Mouse (Mus musculus) heart, embryonic 10.5 days (tissue): ENCODE results near the gene Epor. TPM values are rescaled to one million over a fixed set of nuclear protein-coding genes. Genes with fewer than 3 reads are reported as not detected.

Experiments used
- DNase-seq: peaks from one replicate; pipeline ENCODE4 v3.0.0-alpha.2; 2017; ENCODE audit warnings: low spot score
- H3K27ac ChIP-seq: fragments of 300-500 bp; sonication (generic); 2 replicates; pipeline ENCODE4 v1.5.1; 2016; ENCODE audit warnings: mild to moderate bottlenecking
- H3K27me3 ChIP-seq: fragments of 300-500 bp; sonication (generic); 2 replicates; pipeline ENCODE4 v1.6.1; 2016; ENCODE audit warnings: mild to moderate bottlenecking; ENCODE audit not compliant: poor library complexity, insufficient read depth, severe bottlenecking
- H3K36me3 ChIP-seq: fragments of 300-500 bp; sonication (generic); 2 replicates; pipeline ENCODE4 v1.6.1; 2016; ENCODE audit warnings: mild to moderate bottlenecking, moderate library complexity
- H3K4me1 ChIP-seq: fragments of 300-500 bp; sonication (generic); 2 replicates; pipeline ENCODE4 v1.6.1; 2016; ENCODE audit warnings: mild to moderate bottlenecking
- H3K4me3 ChIP-seq: fragments of 300-500 bp; sonication (generic); 2 replicates; pipeline ENCODE4 v1.5.1; 2016; ENCODE audit warnings: mild to moderate bottlenecking, moderate library complexity
- H3K9me3 ChIP-seq: fragments of 300-500 bp; sonication (generic); 2 replicates; pipeline ENCODE4 v1.6.1; 2016; ENCODE audit warnings: mild to moderate bottlenecking, moderate library complexity
- WGBS: fragments of 180-500 bp; shearing (Covaris S2); methylation state at CpG from one replicate; pipeline ENCODE4 v1.1.7; 2016; 5-methylcytosine and 5-hydroxymethylcytosine counted together
- polyA plus RNA-seq: library from polyadenylated mRNA; unstranded; fragments of >200 nt; fragmentation: Nextera tagmentation; extraction: Ambion mirVana; gene quantifications from 2 replicates; pipeline ENCODE4 v1.2.1, GENCODE M21; 2016

Gene Epor
- polyA plus RNA-seq, 1 experiment from 2014 or later: 25.9 TPM

DNA sequence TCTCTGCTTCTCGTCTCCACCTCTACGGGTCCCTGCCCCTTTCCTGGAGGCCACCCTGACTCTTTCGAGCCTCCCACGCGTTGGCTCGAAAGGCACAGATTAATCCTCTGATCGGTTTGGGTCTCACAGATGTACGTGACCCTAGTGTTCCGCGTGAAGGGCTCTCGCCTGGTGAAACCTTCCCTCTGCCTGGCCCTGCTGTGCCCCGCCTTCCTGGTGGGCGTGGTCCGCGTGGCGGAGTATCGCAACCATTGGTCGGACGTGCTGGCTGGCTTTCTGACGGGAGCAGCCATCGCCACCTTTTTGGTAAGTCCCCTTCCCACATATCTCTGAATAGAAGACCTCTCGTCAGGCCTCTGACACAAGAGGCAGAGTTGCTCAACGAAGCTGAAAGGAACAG is 19.0 kb downstream of the Epor start:
- Histone ChIP-seq H3K27me3 (peaks cover 66% of the 10 kb centered on the region), H3K4me1 (peaks cover 15% of the 10 kb centered on the region), H3K4me3 (peak overlapping the region; percentile 25; the same call in 1 of the 2 replicates), H3K36me3 (no peaks in the 10 kb centered on the region), H3K9me3 (no peaks in the 10 kb centered on the region), H3K27ac (no peak overlapping the region)
- 15% methylated on average over 23 of the region's 23 CpGs for WGBS
- peak; percentile 77 for DNase-seq

DNA sequence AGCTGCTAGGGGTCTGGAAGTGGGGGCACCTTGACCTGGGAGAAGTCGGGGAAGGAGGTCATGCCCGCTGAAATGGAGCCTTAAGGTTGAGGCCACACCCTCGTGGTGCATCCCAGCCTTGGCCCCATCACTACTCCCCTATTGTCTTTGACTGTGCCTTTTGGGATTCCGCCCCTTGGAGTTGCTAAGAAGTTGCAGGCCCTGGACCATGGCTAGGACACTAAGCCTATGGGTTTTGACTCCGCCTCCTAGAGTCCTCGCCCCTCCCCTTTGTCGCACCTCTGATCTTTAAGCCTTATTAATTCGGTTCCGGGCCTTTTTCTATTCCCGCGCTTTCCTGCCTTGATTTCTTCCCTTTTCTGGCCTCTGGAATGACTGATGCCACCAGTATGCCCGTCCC is 19.7 kb downstream of the Epor start:
- no peaks in the 10 kb centered on the region for H3K9me3 ChIP-seq
- no peak for DNase-seq
- H3K4me3 ChIP-seq: no peak overlapping the region; the same call in 1 of the 2 replicates
- H3K27me3 ChIP-seq: peaks cover 62% of the 10 kb centered on the region
- H3K4me1 ChIP-seq: peaks cover 15% of the 10 kb centered on the region
- H3K36me3 ChIP-seq: no peaks in the 10 kb centered on the region
- no peak overlapping the region for H3K27ac ChIP-seq
- WGBS: 38% methylated on average over 12 of the region's 12 CpGs

DNA sequence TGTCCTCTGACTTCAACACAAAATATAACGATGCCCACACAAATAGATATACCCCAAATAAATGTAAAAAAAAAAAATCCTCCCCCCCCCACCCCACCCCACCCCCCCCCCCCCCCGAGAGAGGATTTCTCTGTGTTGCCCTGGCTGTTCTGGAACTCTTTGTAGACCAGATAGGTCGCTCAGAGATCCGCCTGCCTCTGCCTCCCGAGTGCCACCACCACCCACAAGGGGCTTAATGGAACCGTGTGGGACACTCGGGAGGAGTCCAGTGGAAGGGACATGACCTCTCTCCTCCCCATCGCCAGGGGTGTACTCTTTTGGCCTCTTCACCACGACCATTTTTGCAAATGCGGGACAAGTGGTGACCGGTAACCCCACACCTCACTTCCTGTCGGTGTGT is 20.3 kb downstream of the Epor start:
- no peaks in the 10 kb centered on the region for H3K36me3 ChIP-seq
- H3K27ac ChIP-seq: no peak overlapping the region
- DNase-seq: no peak
- H3K9me3 ChIP-seq: no peaks in the 10 kb centered on the region
- H3K27me3 ChIP-seq: peaks cover 56% of the 10 kb centered on the region
- H3K4me1 ChIP-seq: peaks cover 15% of the 10 kb centered on the region
- no peak overlapping the region for H3K4me3 ChIP-seq
- WGBS: 67% methylated on average over 11 of the region's 12 CpGs

DNA sequence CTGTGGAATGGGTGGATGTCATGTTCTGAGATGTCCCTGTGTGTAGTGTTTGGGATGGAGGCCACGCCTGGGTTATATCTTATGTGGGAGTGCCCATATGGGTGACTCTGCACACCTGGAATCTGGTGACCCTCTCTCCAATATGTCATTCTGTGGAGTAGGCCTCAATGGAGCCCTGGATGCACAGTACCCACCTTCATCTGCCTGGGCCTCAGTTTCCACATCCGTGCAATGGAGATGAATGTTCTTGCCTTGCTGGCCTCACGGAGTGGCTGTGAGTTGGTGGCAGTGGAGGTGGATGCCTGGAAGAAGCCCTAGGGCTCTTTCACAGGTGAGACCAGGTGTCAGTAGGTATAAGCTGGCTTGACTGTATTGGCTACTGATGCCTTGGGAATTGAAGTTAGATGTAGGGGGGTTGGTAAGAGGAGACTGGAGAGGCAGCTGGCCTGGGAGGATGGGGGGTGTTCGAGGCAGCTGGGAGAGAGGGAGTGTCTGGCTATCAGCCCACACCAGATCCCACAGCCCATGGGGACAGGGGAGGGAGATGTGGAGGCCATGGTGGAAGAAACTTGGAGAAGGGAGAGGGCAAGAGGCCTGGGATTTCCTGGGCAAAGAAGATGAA is 25.0 kb downstream of the Epor start:
- Histone ChIP-seq H3K27me3 (peaks cover 27% of the 10 kb centered on the region), H3K9me3 (no peaks in the 10 kb centered on the region), H3K4me3 (no peak overlapping the region), H3K27ac (no peak overlapping the region), H3K4me1 (peaks cover 17% of the 10 kb centered on the region), H3K36me3 (no peaks in the 10 kb centered on the region)
- DNase-seq: no peak
- 80% methylated on average over 4 of the region's 4 CpGs for WGBS

DNA sequence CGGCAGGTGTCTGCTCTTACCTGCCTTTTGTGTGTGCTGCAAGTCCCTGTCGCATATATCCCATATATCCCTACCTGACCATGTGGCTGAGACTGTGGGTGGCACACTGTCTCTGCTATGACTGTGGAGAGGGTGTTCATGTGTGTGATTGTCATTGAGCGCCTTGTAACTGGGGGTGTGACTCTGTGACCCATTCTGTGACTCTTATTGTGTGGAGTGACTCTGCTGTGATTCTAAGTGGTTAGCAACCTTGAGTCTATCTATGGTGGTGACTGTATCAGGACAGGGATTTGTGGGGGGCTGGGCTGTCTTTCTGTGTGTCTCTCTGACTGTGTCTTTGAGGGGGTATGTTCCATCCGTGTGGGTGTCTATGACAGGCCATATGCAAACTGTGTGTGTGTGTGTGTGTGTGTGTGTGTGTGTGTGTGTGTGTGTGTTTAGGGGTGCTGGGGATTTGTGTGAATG is 25.6 kb downstream of the Epor start:
- H3K27ac ChIP-seq: no peak overlapping the region
- H3K36me3 ChIP-seq: no peaks in the 10 kb centered on the region
- peak overlapping the region; percentile 71; the same call in 1 of the 2 replicates for H3K4me3 ChIP-seq
- H3K4me1 ChIP-seq: peaks cover 22% of the 10 kb centered on the region
- H3K27me3 ChIP-seq: peaks cover 26% of the 10 kb centered on the region; the same call in 1 of the 2 replicates
- H3K9me3 ChIP-seq: no peaks in the 10 kb centered on the region
- DNase-seq: no peak
- WGBS: 83% methylated on average over 4 of the region's 4 CpGs

DNA sequence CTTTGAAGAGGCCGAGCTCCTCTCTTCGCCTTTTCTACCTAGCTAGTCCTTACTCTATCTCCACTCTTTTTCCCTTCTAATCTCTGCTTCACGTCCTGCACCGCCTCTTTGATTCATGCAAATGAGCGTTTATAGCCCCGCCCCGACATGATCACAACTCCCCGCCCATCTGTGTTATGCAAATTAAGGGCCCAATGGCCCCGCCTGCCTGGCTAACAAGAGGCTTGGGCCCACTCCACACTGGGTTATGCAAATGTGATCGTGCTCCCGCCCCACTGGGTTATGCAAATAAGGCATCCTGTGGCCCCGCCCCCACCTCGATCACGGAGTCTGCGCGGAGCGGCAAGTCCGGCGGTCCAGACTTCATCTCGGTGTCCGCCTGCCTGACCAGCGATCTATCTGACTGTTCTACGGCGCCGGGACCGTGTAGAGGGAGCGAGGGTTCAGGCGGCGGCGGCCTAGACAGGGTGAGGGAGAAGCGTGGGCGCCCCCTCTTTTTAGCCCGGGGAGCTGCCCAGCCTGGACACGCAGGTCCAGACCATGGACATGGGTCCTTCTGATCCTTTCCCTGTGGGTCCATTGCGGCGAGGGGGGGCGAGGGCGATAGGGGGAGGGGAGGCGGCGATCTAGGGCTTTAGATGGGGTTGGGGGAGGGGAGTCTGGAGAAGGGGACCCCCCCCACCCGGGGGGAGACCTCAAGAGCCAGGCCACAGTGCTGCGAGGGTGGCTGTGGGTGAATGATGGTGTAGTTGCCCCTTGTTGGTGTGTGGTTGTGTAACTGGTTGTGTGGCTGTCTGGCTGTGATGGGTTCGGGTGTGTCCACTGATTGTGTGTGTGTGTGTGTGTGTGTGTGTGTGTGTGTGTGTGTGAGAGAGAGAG is 26.4 kb downstream of the Epor start, which contains the start of gene Plppr2:
Plppr2 (plus strand) TSS at position 342 of the 879 bp plus-strand sequence.
- DNase-seq: peak; percentile 99
- Histone ChIP-seq H3K4me1 (peaks cover 23% of the 10 kb centered on the region), H3K9me3 (no peaks in the 10 kb centered on the region), H3K27me3 (peaks cover 23% of the 10 kb centered on the region; the same call in 1 of the 2 replicates), H3K36me3 (no peaks in the 10 kb centered on the region), H3K27ac (peak within 1 kb of the TSS; percentile 79), H3K4me3 (peak within 1 kb of the TSS; percentile 71)
- 2% methylated on average over 42 of the region's 43 CpGs for WGBS

DNA sequence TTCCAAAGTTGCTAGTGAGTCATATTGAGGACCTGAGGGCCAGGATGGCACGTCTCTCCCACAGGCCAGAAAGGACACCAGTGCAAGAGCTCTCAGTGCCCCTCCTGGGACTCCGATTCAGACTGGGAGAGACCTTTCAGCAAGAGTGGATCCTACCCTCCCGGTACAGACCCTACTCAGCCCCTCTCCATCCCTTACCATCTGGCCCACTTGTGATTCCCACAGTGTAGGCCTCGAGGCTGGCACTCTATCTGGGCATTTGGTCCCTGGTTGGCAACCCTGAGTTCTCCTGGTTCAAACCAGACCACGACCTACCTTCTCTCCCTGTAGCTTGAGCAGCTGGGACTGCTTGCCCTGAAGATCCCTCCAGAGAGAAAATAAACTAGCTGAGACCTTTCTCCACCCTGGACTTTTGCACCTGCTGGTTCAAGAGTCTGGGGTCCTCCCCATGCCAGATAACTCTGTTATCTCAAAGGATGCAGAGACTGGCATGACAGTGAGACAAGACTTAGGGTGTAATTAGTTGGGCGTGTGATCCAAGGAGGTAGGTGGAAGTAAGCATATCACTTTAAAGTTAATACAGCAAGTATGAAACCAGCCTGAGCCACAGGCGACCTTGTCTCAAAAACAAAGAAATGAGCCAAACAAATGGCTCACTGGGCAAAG is 27.7 kb downstream of the Epor start:
- H3K27ac ChIP-seq: no peak overlapping the region
- WGBS: 75% methylated on average over 7 of the region's 7 CpGs
- DNase-seq: no peak
- H3K9me3 ChIP-seq: no peaks in the 10 kb centered on the region
- H3K4me3 ChIP-seq: no peak overlapping the region
- H3K27me3 ChIP-seq: peaks cover 23% of the 10 kb centered on the region; the same call in 1 of the 2 replicates
- H3K4me1 ChIP-seq: peaks cover 29% of the 10 kb centered on the region
- H3K36me3 ChIP-seq: no peaks in the 10 kb centered on the region

DNA sequence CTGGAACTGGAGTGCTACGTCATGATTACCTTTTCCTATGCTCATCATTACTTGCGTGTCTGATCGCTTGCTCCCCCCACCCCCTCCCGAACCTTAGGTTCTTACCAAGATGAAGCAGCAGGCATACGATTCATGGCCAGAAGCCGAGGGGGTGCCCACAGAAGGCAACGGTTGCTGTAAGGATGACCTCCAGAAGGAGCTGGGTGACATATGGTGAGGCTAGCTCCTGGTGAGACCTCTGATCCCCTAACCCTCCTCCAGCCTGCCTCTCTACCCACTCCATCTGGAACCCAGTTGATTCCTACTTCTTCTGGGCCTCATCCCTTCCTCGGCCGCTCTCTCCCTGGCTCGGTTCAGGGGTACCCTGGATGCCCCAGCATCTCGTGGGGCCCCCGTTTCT is 29.3 kb downstream of the Epor start:
- no peaks in the 10 kb centered on the region for H3K9me3 ChIP-seq
- no peaks in the 10 kb centered on the region for H3K36me3 ChIP-seq
- WGBS: 84% methylated on average over 12 of the region's 12 CpGs
- no peak overlapping the region for H3K4me3 ChIP-seq
- H3K27me3 ChIP-seq: peaks cover 22% of the 10 kb centered on the region; the same call in 1 of the 2 replicates
- peaks cover 29% of the 10 kb centered on the region for H3K4me1 ChIP-seq
- DNase-seq: no peak
- no peak overlapping the region for H3K27ac ChIP-seq

DNA sequence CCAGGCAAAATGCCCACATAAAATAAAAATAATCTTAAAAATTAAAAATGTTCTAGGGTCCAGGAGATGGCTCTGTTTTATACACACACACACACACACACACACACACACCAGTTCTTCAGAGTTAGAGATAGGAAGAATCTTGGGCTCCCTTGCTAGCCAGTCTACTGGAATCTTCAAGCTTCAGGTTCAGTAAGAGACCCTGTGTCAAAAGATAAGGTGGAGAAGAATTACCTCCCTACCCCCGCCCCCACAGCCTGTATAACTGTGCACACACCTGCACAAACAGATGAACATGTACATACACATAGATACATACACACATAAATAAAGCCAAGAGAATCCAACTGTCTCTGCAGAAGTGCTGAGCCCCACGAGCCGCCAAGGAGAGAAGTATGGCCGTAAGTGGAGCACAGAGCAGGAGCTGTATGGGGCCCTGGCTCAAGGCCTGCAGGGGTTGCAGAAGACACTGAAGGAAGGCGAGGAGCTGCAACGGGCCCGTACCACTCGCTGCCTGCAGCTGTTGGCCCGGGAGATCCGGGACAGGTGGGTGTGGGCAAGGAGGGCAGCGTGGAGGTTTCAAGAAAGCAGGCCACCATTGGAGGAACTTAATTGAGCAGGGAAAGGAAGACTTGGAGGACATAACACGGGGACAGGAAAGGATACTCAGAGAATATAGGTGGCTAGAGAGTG is 30.7 kb downstream of the Epor start:
- H3K4me1 ChIP-seq: peaks cover 30% of the 10 kb centered on the region
- no peak overlapping the region for H3K4me3 ChIP-seq
- no peaks in the 10 kb centered on the region for H3K9me3 ChIP-seq
- H3K27ac ChIP-seq: no peak overlapping the region
- no peak for DNase-seq
- WGBS: 54% methylated on average over 12 of the region's 12 CpGs
- no peaks in the 10 kb centered on the region for H3K36me3 ChIP-seq
- H3K27me3 ChIP-seq: peaks cover 21% of the 10 kb centered on the region; the same call in 1 of the 2 replicates

DNA sequence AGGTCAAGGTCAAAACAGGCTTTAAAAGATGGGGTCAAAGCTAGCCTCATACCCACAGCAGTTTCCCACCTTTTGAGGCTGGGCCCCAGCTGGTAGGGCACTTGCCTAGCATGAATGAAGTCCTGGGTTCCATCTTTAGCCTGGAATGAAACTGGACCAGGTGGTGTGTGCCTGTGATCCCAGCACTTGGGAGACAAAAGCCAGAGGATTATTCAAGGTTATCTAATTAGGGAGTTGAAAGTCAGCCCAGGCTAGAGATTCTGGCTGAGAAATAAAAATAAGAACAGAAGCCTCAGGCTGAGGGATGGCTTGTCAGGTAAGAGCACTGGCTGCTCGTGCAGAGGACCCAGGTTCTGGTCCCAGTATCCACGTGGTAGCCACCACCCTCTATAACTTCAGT is 31.3 kb downstream of the Epor start:
- Histone ChIP-seq H3K27ac (no peak overlapping the region), H3K36me3 (no peaks in the 10 kb centered on the region), H3K4me3 (no peak overlapping the region), H3K27me3 (peaks cover 21% of the 10 kb centered on the region; the same call in 1 of the 2 replicates), H3K9me3 (no peaks in the 10 kb centered on the region), H3K4me1 (peaks cover 26% of the 10 kb centered on the region)
- WGBS: 62% methylated on average over 2 of the region's 2 CpGs
- DNase-seq: no peak

DNA sequence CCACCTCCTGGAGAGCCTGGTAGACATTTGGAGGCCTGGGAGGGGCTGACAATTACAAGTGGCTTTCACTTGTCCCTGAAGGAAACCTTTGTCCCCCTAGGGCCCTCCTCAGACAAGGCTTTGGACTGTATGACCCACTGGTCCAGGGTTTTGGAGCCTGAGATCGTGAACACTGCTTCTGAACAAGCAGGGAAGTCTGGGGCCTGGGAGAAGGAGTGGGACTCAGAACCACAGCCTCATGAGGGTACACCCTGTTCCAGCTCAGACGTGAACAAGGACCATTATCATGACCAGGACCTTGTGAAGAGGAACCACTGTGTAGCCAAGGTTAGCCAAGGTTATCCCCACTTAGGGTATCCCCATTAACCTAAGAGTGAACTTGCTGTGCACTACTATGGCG is 34.1 kb downstream of the Epor start:
- H3K27me3 ChIP-seq: peaks cover 13% of the 10 kb centered on the region; the same call in 1 of the 2 replicates
- H3K36me3 ChIP-seq: 0 out of 2 replicates have a peak, but pooled peaks cover 6% of the 10 kb centered on the region
- H3K4me1 ChIP-seq: peaks cover 30% of the 10 kb centered on the region
- 74% methylated on average over 3 of the region's 3 CpGs for WGBS
- H3K27ac ChIP-seq: no peak overlapping the region
- no peak overlapping the region for H3K4me3 ChIP-seq
- no peaks in the 10 kb centered on the region for H3K9me3 ChIP-seq
- DNase-seq: no peak

DNA sequence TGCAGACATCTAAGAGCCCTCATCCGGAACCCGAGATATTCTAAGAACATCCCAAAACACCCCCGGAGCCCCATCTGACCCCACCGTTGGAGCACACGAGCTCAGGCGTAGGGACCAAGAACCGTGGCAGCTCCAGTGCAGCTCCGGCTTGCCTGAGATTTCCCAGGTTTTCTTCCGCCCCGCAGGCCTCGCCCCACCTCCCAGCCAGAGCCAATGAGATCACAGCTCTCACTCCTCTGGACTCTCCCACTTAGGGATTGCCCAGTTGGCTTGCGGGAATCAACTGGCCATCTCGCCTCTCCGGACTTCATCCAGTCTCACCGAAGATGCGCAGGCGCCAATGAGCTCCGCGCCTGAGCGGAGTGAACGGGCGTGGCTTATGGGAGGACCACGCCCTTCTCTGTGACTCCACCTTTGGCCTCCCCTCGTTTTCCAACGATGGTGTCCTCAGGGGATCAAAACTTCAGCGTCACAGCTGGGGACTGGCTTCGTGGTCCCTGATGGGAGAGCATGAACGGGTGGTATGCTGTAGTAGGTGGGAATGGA is 36.0 kb downstream of the Epor start, which contains the start of the genes Ccdc159 and Tmem205:
Ccdc159 (plus strand) TSS at position 264 of the 546 bp plus-strand sequence.
Tmem205 (minus strand) TSS at position 349 of the 546 bp plus-strand sequence.
- Histone ChIP-seq H3K36me3 (peaks cover 6% of the 10 kb centered on the region; the same call in 1 of the 2 replicates), H3K4me3 (peak within 1 kb of the TSS; percentile 64), H3K9me3 (no peaks in the 10 kb centered on the region), H3K4me1 (peaks cover 27% of the 10 kb centered on the region), H3K27ac (peak within 1 kb of the TSS; percentile 84), H3K27me3 (no peaks in the 10 kb centered on the region)
- DNase-seq: peak; percentile 99
- 2% methylated on average over 28 of the region's 28 CpGs for WGBS
